Mouse (Mus musculus): ENCODE results near the gene Eed. TPM values are rescaled to one million over a fixed set of nuclear protein-coding genes. Genes with fewer than 3 reads are reported as not detected.
A peak's percentile ranks its signal among the peaks of the same experiment; 100 is the strongest.
"Not testable (repeated sequence)": the region's sequence is repeated elsewhere in the genome, so short reads cannot be mapped to it uniquely, and the experiment has no call there.

Eed gene
- total RNA-seq (2014; fragmentation: Nextera tagmentation) (97.7 and 117 TPM in 2 replicates), total RNA-seq (2017) (131 and 152 TPM in 2 replicates)

GRCm38 (mm10) chr7:89980485-89981422 is at the start of gene Eed:
Eed (minus strand) TSS chr7:89980983.
- peak; percentile 92 for ATAC-seq (replicated peaks; ENCODE audit: low FRiP score, low TSS enrichment, poor library complexity, severe bottlenecking)

- no peak for ATAC-seq (replicated peaks; ENCODE audit: low FRiP score, low TSS enrichment, poor library complexity, severe bottlenecking)
Measured at GRCm38 (mm10) chr7:90029548-90030485, 49.0 kb upstream of the Eed start.

- no peak for ATAC-seq (replicated peaks; ENCODE audit: low FRiP score, low TSS enrichment, poor library complexity, severe bottlenecking)
Measured at GRCm38 (mm10) chr7:90028888-90029547, 48.2 kb upstream of the Eed start.

GRCm38 (mm10) chr7:90024975-90025374 is 44.2 kb upstream of the Eed start:
- peak; percentile 90 for ATAC-seq (replicated peaks; ENCODE audit: low FRiP score, low TSS enrichment, poor library complexity, severe bottlenecking)

- ATAC-seq (replicated peaks; ENCODE audit: low FRiP score, low TSS enrichment, poor library complexity, severe bottlenecking), result no peak
Measured at GRCm38 (mm10) chr7:90022974-90023707, 42.4 kb upstream of the Eed start.

GRCm38 (mm10) chr7:90020331-90020730 is 39.5 kb upstream of the Eed start:
- no peak for ATAC-seq (replicated peaks; ENCODE audit: low FRiP score, low TSS enrichment, poor library complexity, severe bottlenecking)

- ATAC-seq (replicated peaks; ENCODE audit: low FRiP score, low TSS enrichment, poor library complexity, severe bottlenecking), result peak; percentile 41
Measured at GRCm38 (mm10) chr7:90019570-90019969, 38.8 kb upstream of the Eed start.

GRCm38 (mm10) chr7:90016930-90017588 is 36.3 kb upstream of the Eed start:
- no peak for ATAC-seq (replicated peaks; ENCODE audit: low FRiP score, low TSS enrichment, poor library complexity, severe bottlenecking)

- ATAC-seq (replicated peaks; ENCODE audit: low FRiP score, low TSS enrichment, poor library complexity, severe bottlenecking), result no peak
Measured at GRCm38 (mm10) chr7:90016459-90016858, 35.7 kb upstream of the Eed start.

- ATAC-seq (replicated peaks; ENCODE audit: low FRiP score, low TSS enrichment, poor library complexity, severe bottlenecking), result no peak
Measured at GRCm38 (mm10) chr7:90006667-90007653, 26.2 kb upstream of the Eed start.

- ATAC-seq (replicated peaks; ENCODE audit: low FRiP score, low TSS enrichment, poor library complexity, severe bottlenecking), result no peak
Measured at GRCm38 (mm10) chr7:90004781-90005180, 24.0 kb upstream of the Eed start.

GRCm38 (mm10) chr7:90002375-90002774 is 21.6 kb upstream of the Eed start:
- ATAC-seq (replicated peaks; ENCODE audit: low FRiP score, low TSS enrichment, poor library complexity, severe bottlenecking), result no peak

- no peak for ATAC-seq (replicated peaks; ENCODE audit: low FRiP score, low TSS enrichment, poor library complexity, severe bottlenecking)
Measured at GRCm38 (mm10) chr7:89999491-89999890, 18.7 kb upstream of the Eed start.

- ATAC-seq (replicated peaks; ENCODE audit: low FRiP score, low TSS enrichment, poor library complexity, severe bottlenecking), result peak; percentile 73
Measured at GRCm38 (mm10) chr7:89998624-89999006, 17.8 kb upstream of the Eed start.

- peak; percentile 81 for ATAC-seq (replicated peaks; ENCODE audit: low FRiP score, low TSS enrichment, poor library complexity, severe bottlenecking)
Measured at GRCm38 (mm10) chr7:89998006-89998623, 17.3 kb upstream of the Eed start.

GRCm38 (mm10) chr7:89997526-89997925 is 16.7 kb upstream of the Eed start:
- ATAC-seq (replicated peaks; ENCODE audit: low FRiP score, low TSS enrichment, poor library complexity, severe bottlenecking), result not testable (repeated sequence)

- ATAC-seq (replicated peaks; ENCODE audit: low FRiP score, low TSS enrichment, poor library complexity, severe bottlenecking), result no peak
Measured at GRCm38 (mm10) chr7:89993091-89993490, 12.3 kb upstream of the Eed start.

All from megakaryocyte-erythroid progenitor cell, adult 5-6 weeks (primary cell).